Comparison of ENCODE assay signal across 16 mouse cellular contexts in genomic region chr9:79979274-79979673, GRCm38 (mm10). TPM values are rescaled to one million over a fixed set of nuclear protein-coding genes. Genes with fewer than 3 reads are reported as not detected.
"Had no signal": no experiment of that assay in that cellular context is flagged by ENCODE, and none has a peak within 500 bp of the region (broad histone marks: within the 10 kb centered on the region; RNA-seq: fewer than 3 reads in every experiment).

No protein-coding gene starts in this region.

- H3K27ac ChIP-seq: left cerebral cortex, adult 2 months; limb, embryonic 10.5 days; liver, embryonic 15.5 days; macrophage; midbrain, embryonic 12.5 days had no signal

- H3K4me2 ChIP-seq: liver, embryonic 11.5 days; liver, embryonic 15.5 days; midbrain, embryonic 12.5 days had no signal

- H3K4me1 ChIP-seq: liver, embryonic 15.5 days had no signal

- H3K9me3 ChIP-seq: limb, embryonic 10.5 days; liver, embryonic 15.5 days; midbrain, embryonic 12.5 days had no signal

- H3K36me3 ChIP-seq: limb, embryonic 10.5 days; liver, embryonic 15.5 days; midbrain, embryonic 12.5 days had no signal

- DNase-seq: kidney, adult 18-20 months; kidney, postnatal 25 days; lung, postnatal 10 days; retina, postnatal 1 day; right cerebral cortex, postnatal 4 days; spleen, adult 18-20 months; thymus, adult 2 months; thymus, postnatal 25 days had no signal

- H3K4me3 ChIP-seq: left cerebral cortex, adult 2 months; limb, embryonic 10.5 days; liver, embryonic 15.5 days; midbrain, embryonic 12.5 days; myocyte had no signal

- H3K27me3 ChIP-seq: midbrain, embryonic 12.5 days had no signal

- H3K9ac ChIP-seq: liver, embryonic 15.5 days; midbrain, embryonic 12.5 days had no signal

RNA-seq across cellular contexts. Expression of gene Filip1, which starts 33.4 kb away (rescaled TPM):
- total RNA-seq: megakaryocyte-erythroid progenitor cell, adult 5-6 weeks had no signal
- polyA plus RNA-seq: macrophage had no signal
